Mouse (Mus musculus): ENCODE data around the gene Klf13. TPM values are rescaled to one million over a fixed set of nuclear protein-coding genes. Genes with fewer than 3 reads are reported as not detected.
A peak's percentile ranks its signal among the peaks of the same experiment; 100 is the strongest.

Gene Klf13
- polyA plus RNA-seq, 1 experiment from 2014 or later: 16.0 TPM

- H3K36me3 ChIP-seq: no peaks in the 10 kb centered on the region
- WGBS: 32% methylated on average over 7 of the region's 7 CpGs
- peak overlapping the region; percentile 39 for H3K4me2 ChIP-seq
- no peak for ATAC-seq (ENCODE audit: extremely low read depth, insufficient number of reproducible peaks, low FRiP score, low TSS enrichment)
- H3K9me3 ChIP-seq: no peaks in the 10 kb centered on the region
- H3K27me3 ChIP-seq (replicated peaks): no peaks in the 10 kb centered on the region
- peak overlapping the region; percentile 76 for H3K27ac ChIP-seq (replicated peaks)
- H3K4me1 ChIP-seq: peaks cover 85% of the 10 kb centered on the region
- H3K9ac ChIP-seq: peak overlapping the region; percentile 68
- H3K4me3 ChIP-seq: no peak overlapping the region
Observed at GRCm38 (mm10) chr7:63912234-63912810, 26.4 kb downstream of the Klf13 start.

GRCm38 (mm10) chr7:63911383-63912233, 27.1 kb downstream of the Klf13 start:
- Histone ChIP-seq H3K27me3 (replicated peaks) (no peaks in the 10 kb centered on the region), H3K9me3 (no peaks in the 10 kb centered on the region), H3K27ac (replicated peaks) (peak overlapping the region; percentile 76), H3K36me3 (no peaks in the 10 kb centered on the region), H3K4me1 (peaks cover 84% of the 10 kb centered on the region), H3K4me3 (no peak overlapping the region), H3K9ac (peak overlapping the region; percentile 68), H3K4me2 (peak overlapping the region; percentile 39)
- 37% methylated on average over 8 of the region's 8 CpGs for WGBS
- no peak for ATAC-seq (ENCODE audit: extremely low read depth, insufficient number of reproducible peaks, low FRiP score, low TSS enrichment)

- Histone ChIP-seq H3K9me3 (no peaks in the 10 kb centered on the region), H3K4me2 (no peak overlapping the region), H3K9ac (peak overlapping the region; percentile 68; the same call in 1 of the 2 replicates), H3K4me3 (no peak overlapping the region), H3K27ac (replicated peaks) (peak overlapping the region; percentile 76), H3K36me3 (no peaks in the 10 kb centered on the region), H3K4me1 (peaks cover 82% of the 10 kb centered on the region), H3K27me3 (replicated peaks) (no peaks in the 10 kb centered on the region)
- 44% methylated on average over 4 of the region's 4 CpGs for WGBS
- no peak for ATAC-seq (ENCODE audit: extremely low read depth, insufficient number of reproducible peaks, low FRiP score, low TSS enrichment)
Observed at GRCm38 (mm10) chr7:63910912-63911311, 27.8 kb downstream of the Klf13 start.

GRCm38 (mm10) chr7:63910225-63910624, 28.5 kb downstream of the Klf13 start:
- Histone ChIP-seq H3K27me3 (replicated peaks) (no peaks in the 10 kb centered on the region), H3K9me3 (no peaks in the 10 kb centered on the region), H3K27ac (replicated peaks) (0 out of 2 replicates have a peak overlapping the region, but pooled peaks have one; percentile 76), H3K4me3 (no peak overlapping the region), H3K4me1 (peaks cover 83% of the 10 kb centered on the region), H3K9ac (no peak overlapping the region), H3K36me3 (no peaks in the 10 kb centered on the region), H3K4me2 (no peak overlapping the region)
- 45% methylated on average over 5 of the region's 5 CpGs for WGBS
- no peak for ATAC-seq (ENCODE audit: extremely low read depth, insufficient number of reproducible peaks, low FRiP score, low TSS enrichment)

- peak overlapping the region; percentile 73 for H3K27ac ChIP-seq (replicated peaks)
- H3K9me3 ChIP-seq: no peaks in the 10 kb centered on the region
- peak overlapping the region; percentile 17 for H3K9ac ChIP-seq
- H3K4me3 ChIP-seq: no peak overlapping the region
- WGBS: 21% methylated on average over 9 of the region's 11 CpGs
- peak overlapping the region; percentile 8; the same call in 1 of the 2 replicates for H3K4me2 ChIP-seq
- H3K36me3 ChIP-seq: no peaks in the 10 kb centered on the region
- no peaks in the 10 kb centered on the region for H3K27me3 ChIP-seq (replicated peaks)
- peaks cover 82% of the 10 kb centered on the region for H3K4me1 ChIP-seq
- ATAC-seq (ENCODE audit: extremely low read depth, insufficient number of reproducible peaks, low FRiP score, low TSS enrichment): 0 out of 2 replicates have a peak, but pooled peaks have one; percentile 21
Observed at GRCm38 (mm10) chr7:63908496-63909285, 30.0 kb downstream of the Klf13 start.

- 72% methylated on average over 5 of the region's 5 CpGs for WGBS
- Histone ChIP-seq H3K9me3 (no peaks in the 10 kb centered on the region), H3K4me3 (no peak overlapping the region), H3K27ac (replicated peaks) (peak overlapping the region; percentile 73), H3K9ac (peak overlapping the region; percentile 17; the same call in 1 of the 2 replicates), H3K4me2 (peak overlapping the region; percentile 8; the same call in 1 of the 2 replicates), H3K36me3 (no peaks in the 10 kb centered on the region), H3K27me3 (replicated peaks) (no peaks in the 10 kb centered on the region), H3K4me1 (peaks cover 82% of the 10 kb centered on the region)
- no peak for ATAC-seq (ENCODE audit: extremely low read depth, insufficient number of reproducible peaks, low FRiP score, low TSS enrichment)
Observed at GRCm38 (mm10) chr7:63907778-63908495, 30.8 kb downstream of the Klf13 start.

GRCm38 (mm10) chr7:63905642-63906041, 33.1 kb downstream of the Klf13 start:
- WGBS: 66% methylated on average over 5 of the region's 5 CpGs
- no peak overlapping the region for H3K4me3 ChIP-seq
- H3K27me3 ChIP-seq (replicated peaks): no peaks in the 10 kb centered on the region
- no peak for ATAC-seq (ENCODE audit: extremely low read depth, insufficient number of reproducible peaks, low FRiP score, low TSS enrichment)
- no peak overlapping the region for H3K4me2 ChIP-seq
- H3K9me3 ChIP-seq: no peaks in the 10 kb centered on the region
- H3K4me1 ChIP-seq: peaks cover 73% of the 10 kb centered on the region
- no peaks in the 10 kb centered on the region for H3K36me3 ChIP-seq
- no peak overlapping the region for H3K27ac ChIP-seq (replicated peaks)
- no peak overlapping the region for H3K9ac ChIP-seq

- H3K27ac ChIP-seq (replicated peaks): no peak overlapping the region
- no peak overlapping the region for H3K4me3 ChIP-seq
- no peaks in the 10 kb centered on the region for H3K36me3 ChIP-seq
- H3K4me2 ChIP-seq: no peak overlapping the region
- H3K9ac ChIP-seq: no peak overlapping the region
- H3K4me1 ChIP-seq: peaks cover 71% of the 10 kb centered on the region
- 81% methylated on average over 2 of the region's 2 CpGs for WGBS
- no peak for ATAC-seq (ENCODE audit: extremely low read depth, insufficient number of reproducible peaks, low FRiP score, low TSS enrichment)
- H3K9me3 ChIP-seq: no peaks in the 10 kb centered on the region
- H3K27me3 ChIP-seq (replicated peaks): no peaks in the 10 kb centered on the region
Observed at GRCm38 (mm10) chr7:63905190-63905589, 33.5 kb downstream of the Klf13 start.

- no peak overlapping the region for H3K9ac ChIP-seq
- no peak overlapping the region for H3K27ac ChIP-seq (replicated peaks)
- no peak for ATAC-seq (ENCODE audit: extremely low read depth, insufficient number of reproducible peaks, low FRiP score, low TSS enrichment)
- peaks cover 59% of the 10 kb centered on the region for H3K4me1 ChIP-seq
- 63% methylated on average over 9 of the region's 9 CpGs for WGBS
- H3K4me2 ChIP-seq: no peak overlapping the region
- no peaks in the 10 kb centered on the region for H3K36me3 ChIP-seq
- no peak overlapping the region for H3K4me3 ChIP-seq
- H3K9me3 ChIP-seq: no peaks in the 10 kb centered on the region
- H3K27me3 ChIP-seq (replicated peaks): no peaks in the 10 kb centered on the region
Observed at GRCm38 (mm10) chr7:63903635-63904380, 34.9 kb downstream of the Klf13 start.

GRCm38 (mm10) chr7:63902604-63903210, 36.0 kb downstream of the Klf13 start:
- 44% methylated on average over 3 of the region's 3 CpGs for WGBS
- H3K4me1 ChIP-seq: peaks cover 52% of the 10 kb centered on the region
- H3K9ac ChIP-seq: no peak overlapping the region

More at GRCm38 (mm10) chr7:63902604-63903210, 36.0 kb downstream of the Klf13 start:
- H3K4me3 ChIP-seq: no peak overlapping the region
- no peak overlapping the region for H3K27ac ChIP-seq (replicated peaks)
- no peak overlapping the region for H3K4me2 ChIP-seq
- ATAC-seq (ENCODE audit: extremely low read depth, insufficient number of reproducible peaks, low FRiP score, low TSS enrichment): no peak
- H3K27me3 ChIP-seq (replicated peaks): 0 out of 2 replicates have a peak, but pooled peaks cover 4% of the 10 kb centered on the region
- no peaks in the 10 kb centered on the region for H3K36me3 ChIP-seq
- H3K9me3 ChIP-seq: no peaks in the 10 kb centered on the region
